Mouse (Mus musculus) urinary bladder, adult 18-20 months (tissue): ENCODE measurements around the gene Nqo2.

Experiments
- DNase-seq, 2 experiments: peaks; one replicate each; pipeline ENCODE4 v3.0.0; 2022; ENCODE audit warnings: low spot score in 2 of 2, mixed read lengths in 2 of 2

The Nqo2 gene

DNA sequence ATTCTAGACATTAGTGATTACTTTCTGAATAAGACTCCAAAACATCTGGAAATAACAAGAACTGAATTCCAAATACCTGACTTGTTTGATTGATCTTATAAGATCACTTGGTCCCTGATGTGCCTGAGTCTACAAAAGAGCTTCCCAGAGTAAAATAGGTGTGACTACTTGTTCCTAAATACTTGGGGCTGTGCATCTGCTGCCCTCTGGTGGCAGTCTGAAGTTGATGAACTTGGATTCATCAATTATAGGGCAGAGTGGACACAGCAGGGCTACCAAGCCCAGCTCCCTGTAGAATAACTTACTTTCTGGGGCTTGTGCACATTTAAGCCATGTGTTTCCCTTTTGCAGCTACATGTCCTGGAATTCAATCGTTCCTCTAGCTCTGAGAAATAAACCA lies 30.7 kb downstream of the Nqo2 start:
- peak; percentile 39 to 53 for DNase-seq

- peak; percentile 84 to 91 for DNase-seq
Observed at GRCm38 (mm10) chr13:34002058-34003006, 37.8 kb downstream of the Nqo2 start, which contains the start of the genes Ripk1 and Serpinb6a. Gene Ripk1 (plus strand): TSS chr13:34002363. Gene Serpinb6a (minus strand): TSS chr13:34002794.

DNA sequence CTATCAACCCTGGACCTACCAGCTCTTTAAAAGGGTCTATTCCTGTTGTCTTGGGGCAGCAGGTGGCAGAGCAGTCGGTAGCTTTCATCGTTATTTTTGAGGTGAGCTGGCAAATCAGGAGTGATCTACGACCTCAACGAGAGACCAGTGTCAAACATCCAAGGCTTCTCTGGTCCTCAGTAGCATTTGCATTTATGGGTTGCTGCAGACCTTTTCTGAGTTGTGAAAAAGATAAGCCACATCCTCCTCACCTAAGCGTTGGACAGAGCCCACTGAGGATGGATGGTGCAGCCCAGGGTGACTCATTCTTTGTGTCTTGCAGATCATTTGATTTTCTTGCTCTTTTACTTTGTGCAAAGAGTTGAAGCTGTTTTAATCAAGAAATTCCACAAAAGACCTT lies 38.6 kb downstream of the Nqo2 start:
- no peak for DNase-seq

DNA sequence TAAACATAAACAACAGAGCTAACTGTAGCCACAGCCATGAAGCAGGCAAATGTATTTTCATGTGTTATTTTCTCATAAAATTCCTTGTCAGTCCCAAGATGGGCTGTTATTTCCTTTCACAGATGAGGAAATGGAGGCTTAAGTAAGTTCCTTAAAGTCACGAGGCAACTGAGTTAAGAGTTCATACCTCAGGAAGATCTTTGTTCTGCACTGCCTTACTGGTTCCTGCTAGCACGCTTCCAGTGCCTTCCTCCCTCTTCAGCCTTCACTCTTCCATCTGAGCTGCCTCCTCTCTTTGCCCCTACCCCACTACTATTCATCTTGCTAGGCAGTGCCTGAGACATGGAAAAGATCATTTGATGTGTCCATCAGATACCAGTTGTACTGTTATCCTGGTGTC lies 42.7 kb downstream of the Nqo2 start:
- no peak for DNase-seq

DNA sequence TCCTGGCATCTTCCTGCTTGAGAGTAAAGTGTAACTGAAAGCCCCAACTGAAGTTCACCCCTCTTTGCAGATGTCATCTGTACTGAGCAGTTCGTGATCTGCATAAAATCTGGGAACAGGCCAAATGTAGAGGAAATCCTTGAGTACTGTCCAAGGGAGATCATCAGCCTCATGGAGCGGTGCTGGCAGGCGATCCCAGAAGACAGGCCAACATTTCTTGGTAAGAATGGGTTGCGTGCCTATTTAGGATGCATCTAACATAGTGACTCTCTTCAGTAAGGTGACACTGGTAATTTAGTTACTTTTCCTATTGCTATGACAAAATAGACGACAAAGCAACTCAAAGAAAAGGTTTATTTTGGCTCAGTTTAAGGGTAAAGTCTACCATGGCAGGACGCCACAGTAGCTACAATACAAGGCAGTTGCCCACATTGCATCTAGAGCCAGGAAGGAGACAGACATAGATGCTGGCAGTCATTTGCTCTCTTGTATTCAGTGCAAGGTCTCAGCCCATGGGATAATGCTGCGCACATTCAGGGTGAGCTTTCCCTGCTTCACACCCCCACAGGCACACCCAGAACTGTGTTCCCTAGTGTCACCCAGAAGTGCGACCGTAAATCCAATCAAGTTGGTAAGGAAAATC lies 52.6 kb downstream of the Nqo2 start:
- no peak for DNase-seq

DNA sequence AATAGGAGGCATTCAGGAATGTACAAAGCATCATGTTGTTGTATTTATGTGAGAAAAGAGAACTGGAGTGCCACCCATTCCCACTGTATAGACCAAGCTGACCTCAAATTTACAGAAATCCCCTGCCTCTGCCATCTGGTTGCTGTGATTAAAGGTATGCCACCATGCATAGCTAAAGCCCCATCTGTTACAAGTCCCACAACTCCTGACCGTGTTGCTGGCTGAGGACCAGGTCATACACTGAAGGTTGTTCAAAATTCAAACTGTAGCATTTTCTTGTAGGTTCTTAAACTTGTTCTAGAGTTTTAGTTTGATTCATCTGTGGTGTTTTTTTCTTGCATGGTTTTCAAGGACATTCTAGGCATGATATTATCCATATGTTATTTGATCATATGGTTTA lies 54.0 kb downstream of the Nqo2 start:
- no peak for DNase-seq

- DNase-seq, result no peak
Observed at GRCm38 (mm10) chr13:34021998-34022397, 57.5 kb downstream of the Nqo2 start.

GRCm38 (mm10) chr13:34032041-34032440 lies 67.6 kb downstream of the Nqo2 start:
- no peak for DNase-seq

DNA sequence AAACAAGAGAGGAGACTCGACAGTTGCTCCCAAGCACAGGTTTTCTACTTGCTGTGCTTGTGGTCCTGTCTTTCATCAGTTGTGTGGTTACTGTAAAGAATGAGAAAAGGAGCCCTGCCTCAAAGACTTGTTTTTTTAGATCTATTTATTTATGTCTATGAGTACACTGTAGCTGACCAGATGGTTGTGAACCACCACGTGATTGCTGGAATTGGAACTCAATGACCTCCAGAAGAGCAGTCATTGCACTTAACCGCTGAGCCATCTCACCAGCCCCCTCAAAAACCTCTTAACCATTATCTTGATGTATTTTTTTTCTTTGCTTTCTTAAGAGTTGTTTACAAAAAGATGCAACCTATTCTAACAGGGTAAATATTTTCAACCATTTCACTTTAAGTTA lies 70.9 kb downstream of the Nqo2 start:
- DNase-seq, result no peak

DNA sequence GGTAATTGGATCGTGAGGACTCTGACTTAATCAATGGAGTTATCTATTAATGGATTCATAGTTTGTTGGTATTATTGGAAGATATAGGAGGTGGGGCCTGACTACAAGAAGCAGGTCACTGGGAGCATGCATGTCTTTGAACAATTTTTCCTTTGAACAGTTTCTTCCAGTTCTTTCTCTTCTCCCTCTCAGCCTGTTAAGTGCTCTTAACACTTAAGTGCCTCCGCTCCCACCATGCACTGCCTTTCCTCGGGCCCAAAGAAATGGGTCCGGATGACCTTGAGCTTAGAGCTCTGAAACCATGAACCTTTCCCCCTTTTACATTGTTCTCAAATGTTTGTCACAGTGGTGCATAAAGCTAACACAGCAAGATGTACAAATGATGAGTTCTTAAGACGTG lies 72.2 kb downstream of the Nqo2 start:
- no peak for DNase-seq

DNA sequence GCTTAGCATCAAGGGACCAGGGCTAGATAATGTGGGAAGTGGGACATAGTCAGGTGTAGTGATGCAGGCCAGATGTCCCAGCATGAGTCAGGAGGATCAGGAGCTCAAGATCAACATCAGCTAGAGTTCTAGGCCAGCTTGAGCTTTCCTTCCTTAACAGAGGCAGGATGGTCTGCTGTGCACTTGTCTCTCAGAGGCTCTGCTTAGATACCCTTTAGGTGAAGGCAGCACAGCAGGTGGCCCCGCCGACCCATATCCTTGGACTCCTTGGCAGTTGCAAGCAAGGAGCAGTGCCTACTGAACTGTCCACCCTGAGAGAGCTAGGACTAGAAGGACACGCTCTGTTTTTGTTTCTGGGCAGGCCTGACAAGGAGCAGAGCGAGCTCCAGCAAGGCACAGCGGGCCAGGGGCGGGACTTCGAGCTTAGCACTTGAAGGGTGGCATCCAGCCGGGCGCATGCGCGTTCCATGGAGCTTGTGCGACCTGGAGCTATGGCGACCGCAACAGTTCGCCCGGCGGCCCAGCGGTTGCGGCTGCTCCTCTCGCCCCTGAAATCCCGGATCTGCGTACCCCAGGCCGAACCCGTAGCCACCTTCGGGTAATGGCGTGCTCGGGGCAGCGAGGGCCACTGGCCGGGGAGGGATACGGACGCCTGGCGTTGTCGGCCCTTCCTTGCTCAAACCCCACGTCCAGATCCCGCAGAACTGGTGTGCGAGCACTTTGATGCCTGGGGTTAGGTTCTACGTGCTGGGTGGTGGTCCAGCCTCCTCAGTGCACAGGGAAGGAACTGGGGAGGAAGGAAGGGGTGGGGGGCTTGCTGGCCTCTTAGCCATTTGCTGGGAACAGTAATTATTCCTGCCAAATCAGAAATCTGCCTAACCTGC lies 72.9 kb downstream of the Nqo2 start, which contains the start of gene Bphl:
Gene Bphl (plus strand): TSS at position 426 of the 884 bp plus-strand sequence.
- DNase-seq, result peak; percentile 88 to 91

- DNase-seq, result no peak
Observed at GRCm38 (mm10) chr13:34038056-34038432, 73.6 kb downstream of the Nqo2 start.
